Mouse (Mus musculus) heart, postnatal 14 days (tissue): ENCODE measurements around the gene Gm20388. TPM values are rescaled to one million over a fixed set of nuclear protein-coding genes. Genes with fewer than 3 reads are reported as not detected.

Experiments used
- DNase-seq, 2 experiments: peaks; one replicate each; pipeline ENCODE4 v3.0.0; 2021 to 2022
- intact Hi-C: fragments of 180-260 bp; cut with DNase I; formaldehyde crosslinking; loops from one replicate; pipeline ENCODE4 v1.15.1; 2025
- total RNA-seq, 2 experiments: library from RNA; stranded (reverse); gene quantifications; 2 replicates each; pipeline ENCODE4 v1.2.3; 2021

Gene Gm20388
- total RNA-seq, 2 experiments from 2014 or later, result 0.24 TPM; not detected in 1

DNA sequence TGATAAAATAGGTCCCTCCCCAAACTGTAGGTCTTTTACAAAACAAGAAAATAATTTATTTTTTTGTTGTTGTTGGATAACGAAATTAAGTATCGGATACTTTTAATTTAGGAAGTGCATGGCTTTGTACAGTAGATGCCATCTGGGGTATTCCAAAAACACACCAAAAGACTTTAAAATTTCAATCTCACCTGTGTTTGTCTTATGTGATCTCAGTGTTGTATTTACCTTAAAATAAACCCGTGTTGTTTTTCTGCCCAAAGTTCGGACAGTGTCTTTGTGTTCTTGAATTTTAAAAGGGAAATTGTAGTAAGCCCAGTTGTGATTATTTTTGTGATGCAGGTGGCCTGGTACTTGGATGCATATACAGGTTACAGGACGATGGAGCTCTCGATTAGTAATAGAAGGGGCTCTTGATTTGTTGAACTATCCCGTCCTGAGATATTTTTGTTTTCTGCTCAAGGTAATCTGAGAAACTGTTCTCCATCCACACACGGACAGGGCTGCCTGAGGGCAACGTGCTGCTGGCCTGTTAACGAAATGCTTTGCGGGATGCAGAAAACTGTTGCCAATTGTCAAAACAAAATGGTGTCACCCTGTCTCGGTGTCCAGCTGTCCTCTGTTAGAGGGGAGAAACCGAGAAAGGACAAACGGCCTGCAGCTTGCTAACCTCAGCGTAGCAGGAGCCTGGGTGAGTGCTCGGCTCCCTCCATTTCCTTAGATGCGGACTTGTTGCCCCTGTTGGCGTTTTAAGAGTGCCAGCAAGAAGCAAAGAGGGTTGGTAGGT is 1208.2 kb downstream of the Gm20388 start:
- intact Hi-C loops, result no loop called here
- no peak for DNase-seq

DNA sequence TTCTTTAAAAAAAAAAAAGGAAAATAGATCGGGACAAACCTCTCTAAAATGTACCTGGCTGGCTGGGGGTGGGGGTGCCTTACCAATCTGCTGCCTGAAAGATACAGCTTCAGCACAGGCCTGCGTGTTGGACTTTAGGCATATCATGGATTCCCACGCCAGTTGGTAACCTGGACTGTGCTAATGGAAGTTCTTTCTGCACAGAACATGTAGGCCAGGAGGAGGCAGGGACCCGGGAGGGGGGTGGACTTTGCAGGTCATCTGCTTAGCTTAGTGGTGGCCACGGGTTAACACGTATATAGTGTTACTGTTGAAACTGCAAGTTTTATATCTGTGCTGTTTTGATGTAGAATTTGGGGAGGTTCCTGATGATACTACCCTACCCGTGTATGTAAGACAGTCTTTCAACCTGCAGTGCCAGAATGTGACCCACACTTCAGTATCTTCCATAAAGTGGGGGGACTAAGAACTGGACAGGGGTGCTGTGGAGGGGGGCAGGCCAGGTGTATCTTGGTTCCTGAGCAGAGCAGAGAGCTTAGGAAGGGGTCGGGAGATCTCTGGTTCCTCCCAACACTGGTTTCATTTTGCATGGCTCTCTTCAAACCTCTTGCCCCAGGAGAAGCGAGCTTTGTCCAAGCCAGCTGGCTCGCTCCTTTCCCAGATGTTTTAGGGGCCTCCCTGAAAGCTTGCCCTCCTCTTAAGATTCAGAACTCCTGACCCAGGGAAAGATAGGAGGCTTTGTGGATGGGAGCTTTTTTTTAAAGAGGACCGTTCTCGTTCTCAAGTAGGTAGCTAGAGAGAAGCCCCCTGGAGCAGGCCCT is 1209.2 kb downstream of the Gm20388 start:
- DNase-seq, result no peak
- intact Hi-C loops, result no loop called here

DNA sequence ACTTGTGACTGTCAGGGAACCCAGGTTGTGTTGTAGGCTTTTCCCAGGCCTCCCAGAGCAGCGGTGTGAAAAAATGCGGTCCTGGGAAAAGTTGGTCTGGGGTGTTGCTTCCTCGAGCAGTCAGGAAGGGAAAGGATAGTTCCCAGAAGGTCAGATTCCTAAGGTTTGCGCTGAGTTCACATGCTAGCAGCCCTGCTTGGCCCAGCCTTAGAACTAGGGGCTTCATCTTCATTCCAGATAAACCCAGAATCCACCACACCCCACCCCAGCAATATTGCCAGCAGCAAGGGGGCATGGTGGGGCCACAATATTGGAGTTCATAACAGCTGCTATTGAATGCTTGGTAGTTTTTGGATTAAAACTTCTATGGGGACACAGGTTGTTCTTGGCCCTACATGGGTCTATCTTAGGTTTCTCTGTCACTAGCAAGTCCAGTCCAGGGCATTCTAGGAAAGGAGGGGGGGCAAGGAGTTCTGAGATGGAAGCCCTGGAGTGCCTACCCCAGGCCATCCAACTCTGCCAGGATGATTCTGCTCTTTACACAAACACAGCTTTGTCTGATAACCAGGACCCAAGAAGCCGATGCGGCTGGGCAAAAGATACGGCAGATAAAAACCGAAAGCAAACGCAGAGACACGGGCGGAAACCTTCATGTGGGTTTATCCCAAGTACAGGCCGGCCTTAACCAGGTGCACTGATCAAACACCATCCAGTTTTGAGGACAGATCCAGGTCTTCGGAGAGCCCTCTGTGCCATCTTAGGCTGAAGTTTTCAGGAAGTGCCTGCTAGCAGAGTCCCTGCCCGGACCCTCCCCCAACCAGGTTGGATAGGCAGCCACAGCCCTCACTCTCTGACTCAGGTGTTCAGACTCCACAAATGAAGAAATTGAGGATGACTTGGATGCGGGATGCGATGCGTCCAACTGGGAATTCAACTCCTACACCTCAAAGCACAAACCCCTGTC is 1210.1 kb downstream of the Gm20388 start:
- intact Hi-C loops, result no loop called here
- no peak for DNase-seq

DNA sequence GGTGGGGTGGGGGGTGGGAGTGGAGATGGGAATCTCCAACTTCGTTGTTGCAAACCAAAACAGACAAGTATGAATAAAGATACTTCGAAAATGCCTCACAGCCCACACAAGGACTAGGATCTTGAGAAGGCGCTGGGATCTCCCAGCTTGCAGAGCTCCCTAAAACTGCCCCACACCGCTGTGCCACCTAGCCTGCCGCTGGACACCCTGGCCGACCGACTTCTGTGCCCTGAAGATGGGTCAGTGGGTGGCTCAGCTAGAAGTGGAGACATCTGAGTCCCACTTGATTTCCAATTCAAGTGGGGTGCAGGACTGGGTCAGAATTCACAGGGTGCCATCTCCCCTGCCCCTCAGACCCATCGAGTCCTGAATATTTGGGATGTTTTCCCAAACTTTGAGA is 1211.1 kb downstream of the Gm20388 start:
- intact Hi-C loops, result no loop called here
- no peak for DNase-seq

DNA sequence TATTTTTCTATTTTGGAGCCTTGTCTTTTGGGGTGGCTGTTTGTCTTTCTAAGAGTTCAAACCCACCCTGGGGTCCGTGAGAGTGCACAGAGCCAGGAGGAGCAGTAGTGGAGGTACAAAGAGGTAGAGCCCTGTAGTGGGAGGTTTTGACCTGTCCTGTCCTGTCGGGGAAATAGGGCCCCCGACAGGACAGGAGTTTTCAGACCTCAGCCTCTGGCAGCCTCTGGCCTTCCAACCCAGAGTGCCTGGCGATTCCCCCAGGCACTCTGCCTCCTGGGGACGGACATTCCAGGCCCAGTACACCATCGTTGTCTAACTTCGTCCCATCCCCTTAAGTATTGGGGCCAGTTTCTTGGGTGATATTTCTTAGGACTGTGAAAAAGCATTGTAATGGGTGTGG is 1211.7 kb downstream of the Gm20388 start:
- no peak for DNase-seq
- intact Hi-C loops, result no loop called here

DNA sequence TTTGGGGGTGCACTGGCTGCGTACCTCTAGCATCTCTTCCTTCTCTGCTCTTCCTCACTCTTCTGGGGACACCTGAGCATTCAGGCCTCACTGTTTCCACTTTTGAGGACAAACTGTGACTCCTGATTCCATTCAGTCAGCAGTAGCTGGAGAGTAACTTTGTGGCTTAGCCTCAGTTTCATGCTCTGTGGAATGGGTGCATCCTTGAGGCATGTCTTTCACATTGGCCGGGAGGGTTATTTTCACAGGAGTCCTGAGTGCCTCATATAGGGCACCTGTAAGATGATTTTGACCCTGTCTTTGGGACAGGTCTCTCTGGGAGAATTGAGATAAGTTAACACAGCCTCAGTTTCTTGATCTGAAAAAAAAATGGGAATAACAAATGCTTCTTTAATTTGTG is 1212.5 kb downstream of the Gm20388 start:
- DNase-seq, result no peak
- intact Hi-C loops, result no loop called here

DNA sequence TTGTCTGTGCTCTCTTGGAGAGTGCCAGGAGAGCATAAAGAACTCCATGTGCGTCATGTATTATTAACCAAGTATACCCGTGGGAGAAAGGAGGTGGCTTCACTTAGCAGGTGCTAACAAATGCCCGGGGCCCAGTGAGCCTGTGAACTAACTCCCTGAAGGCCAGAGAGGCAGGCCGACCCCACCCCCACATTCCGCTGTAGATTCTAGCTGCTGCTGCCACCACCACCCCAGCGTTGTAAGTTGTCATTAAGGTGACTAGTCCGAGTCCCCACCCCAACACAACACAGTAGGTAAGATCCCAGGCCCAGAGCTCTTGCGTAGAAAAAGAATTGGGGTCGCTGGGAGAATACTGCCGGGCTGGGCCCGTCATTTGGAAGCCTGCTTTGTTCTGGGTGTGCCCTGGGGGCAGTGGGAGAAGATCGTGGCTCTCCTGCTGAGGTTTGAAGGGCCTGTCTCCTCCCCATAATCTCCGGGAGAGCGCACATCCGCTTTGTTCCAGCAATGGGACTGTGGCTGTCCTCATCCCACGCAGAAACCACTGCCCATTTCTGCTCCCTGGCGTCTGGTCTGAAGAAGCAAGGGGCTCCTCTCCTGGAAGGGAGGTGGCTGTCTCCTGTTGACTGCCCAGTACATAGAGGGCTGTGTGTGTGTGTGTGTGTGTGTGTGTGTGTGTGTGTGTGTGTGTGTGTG is 1214.1 kb downstream of the Gm20388 start:
- intact Hi-C loops, result loop anchor here (5.0 kb wide), 1 partner anchor 93 kb away; no protein-coding TSS in a partner anchor
- no peak for DNase-seq

DNA sequence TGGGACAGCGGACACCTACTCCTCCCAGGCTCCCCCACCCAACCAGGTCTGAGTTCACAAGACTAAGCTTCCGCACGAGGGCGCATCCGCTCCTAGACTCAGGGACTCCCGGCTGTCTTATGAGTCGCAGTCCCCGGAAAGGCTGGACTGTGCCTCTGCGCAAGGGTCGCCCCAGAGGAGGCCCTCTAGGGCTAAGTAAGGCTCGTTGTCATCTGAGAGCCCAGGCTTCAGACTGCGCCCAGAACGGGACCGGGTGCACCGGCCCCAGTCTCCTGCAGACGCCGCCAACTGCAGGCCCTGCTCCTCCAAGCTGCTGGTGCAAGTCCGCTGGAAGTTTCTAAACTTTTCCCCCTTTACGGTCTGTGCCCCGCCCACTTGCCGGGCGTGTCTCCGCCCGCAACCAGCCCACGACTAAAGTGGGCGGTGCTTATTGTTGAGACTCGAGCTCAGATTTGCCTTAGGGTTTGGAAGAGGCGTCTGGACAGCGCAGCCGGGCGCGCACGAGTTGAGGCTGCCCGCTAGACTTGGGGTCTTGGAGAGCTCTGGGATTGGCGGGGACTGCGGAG is 1214.8 kb downstream of the Gm20388 start:
- intact Hi-C loops, result loop anchor here (5.0 kb wide), 1 partner anchor 92 kb away; no protein-coding TSS in a partner anchor

DNA sequence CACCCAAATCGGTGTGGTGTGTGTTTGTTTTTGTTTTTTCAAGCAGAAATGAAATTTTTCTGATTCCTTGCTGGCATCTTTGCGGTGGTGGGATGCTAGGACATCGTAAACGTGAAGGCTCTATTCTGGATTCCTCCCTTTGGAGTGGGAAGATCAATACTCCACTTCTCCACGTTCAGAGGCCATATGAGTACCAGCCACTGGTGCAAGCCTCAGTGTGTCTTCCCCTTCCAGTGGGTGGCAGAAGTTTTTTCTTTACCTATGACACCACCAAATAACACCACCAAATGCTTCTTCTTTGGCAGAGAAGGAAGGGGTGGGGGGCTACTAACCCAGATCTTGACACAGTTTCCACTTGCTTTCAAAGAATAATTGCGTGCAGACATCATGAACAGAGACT is 1215.5 kb downstream of the Gm20388 start:
- no peak for DNase-seq
- intact Hi-C loops, result loop anchor here (5.0 kb wide), 1 partner anchor 91 kb away; no protein-coding TSS in a partner anchor

More for the DNA sequence above, 1214.8 kb downstream of the Gm20388 start:
- DNase-seq, result peak; percentile 81 to 83

DNA sequence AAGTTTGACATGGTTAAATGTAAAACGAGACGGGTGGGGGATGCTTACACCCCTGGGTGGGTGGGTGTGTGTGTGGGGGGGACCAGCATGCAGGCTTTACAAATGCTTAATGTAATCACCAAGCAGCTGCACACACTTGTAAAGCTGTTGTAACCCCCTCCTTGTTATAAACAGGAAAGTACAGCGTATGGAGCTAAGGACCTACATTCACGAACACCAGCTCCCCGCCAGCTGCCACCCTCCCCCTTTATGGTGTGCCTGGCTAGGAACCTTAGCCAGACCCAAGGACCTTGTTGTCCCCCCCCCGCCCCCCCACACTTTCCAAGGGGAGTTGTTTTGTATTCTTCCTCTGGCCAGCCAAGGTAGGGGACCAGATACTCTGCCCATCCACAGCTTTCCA is 1216.1 kb downstream of the Gm20388 start:
- DNase-seq, result no peak
- intact Hi-C loops, result loop anchor here (5.0 kb wide), 1 partner anchor 91 kb away; no protein-coding TSS in a partner anchor

DNA sequence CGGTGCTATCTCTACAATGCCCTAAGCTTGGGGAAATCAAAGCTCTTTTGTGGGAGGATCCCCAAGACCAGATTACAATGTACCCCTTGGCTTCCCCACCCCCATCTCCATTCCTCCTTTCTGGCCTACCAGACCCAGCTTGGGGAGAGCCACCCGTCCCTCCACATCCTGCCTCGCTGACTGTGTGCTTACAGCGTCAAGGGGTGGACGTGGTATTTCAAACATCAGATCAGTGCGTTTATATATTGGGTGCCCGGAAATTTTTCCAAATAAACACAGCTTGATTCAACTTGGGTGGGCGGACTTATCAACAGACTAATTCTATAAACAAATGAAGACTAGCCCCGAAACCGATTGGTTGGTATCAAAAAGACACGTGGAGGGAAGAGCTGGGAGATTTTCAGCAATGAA is 1216.7 kb downstream of the Gm20388 start:
- no peak for DNase-seq
- intact Hi-C loops, result loop anchor here (5.0 kb wide), 1 partner anchor 90 kb away; no protein-coding TSS in a partner anchor

DNA sequence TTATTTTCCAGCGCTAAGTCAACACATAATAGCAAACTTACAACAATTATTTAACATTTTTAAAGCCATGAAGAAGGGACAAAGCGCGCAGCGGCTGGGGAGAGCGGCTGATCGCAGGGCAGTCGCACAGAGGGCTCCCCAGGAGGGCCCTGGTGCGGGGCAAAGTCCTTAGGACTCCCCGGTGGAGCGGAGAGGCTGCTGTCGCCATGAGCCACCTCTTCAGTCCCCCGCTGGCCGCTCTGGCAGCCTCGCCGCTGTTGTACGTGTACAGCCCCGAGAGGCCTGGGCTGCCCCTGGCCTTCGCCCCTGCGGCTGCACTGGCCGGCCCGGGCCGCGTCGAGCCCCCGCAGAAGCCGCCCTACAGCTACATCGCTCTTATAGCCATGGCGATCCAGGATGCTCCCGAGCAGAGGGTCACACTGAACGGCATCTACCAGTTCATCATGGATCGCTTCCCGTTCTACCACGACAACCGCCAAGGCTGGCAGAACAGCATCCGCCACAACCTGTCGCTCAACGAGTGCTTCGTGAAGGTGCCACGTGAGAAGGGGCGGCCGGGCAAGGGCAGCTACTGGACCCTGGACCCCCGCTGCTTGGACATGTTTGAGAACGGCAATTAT is 1217.2 kb downstream of the Gm20388 start, which contains the start of gene Foxl1:
Gene Foxl1 (plus strand): TSS at position 185 of the 620 bp plus-strand sequence.
- intact Hi-C loops, result loop anchor here (5.0 kb wide), 1 partner anchor 89 kb away; no protein-coding TSS in a partner anchor
- DNase-seq, result no peak

DNA sequence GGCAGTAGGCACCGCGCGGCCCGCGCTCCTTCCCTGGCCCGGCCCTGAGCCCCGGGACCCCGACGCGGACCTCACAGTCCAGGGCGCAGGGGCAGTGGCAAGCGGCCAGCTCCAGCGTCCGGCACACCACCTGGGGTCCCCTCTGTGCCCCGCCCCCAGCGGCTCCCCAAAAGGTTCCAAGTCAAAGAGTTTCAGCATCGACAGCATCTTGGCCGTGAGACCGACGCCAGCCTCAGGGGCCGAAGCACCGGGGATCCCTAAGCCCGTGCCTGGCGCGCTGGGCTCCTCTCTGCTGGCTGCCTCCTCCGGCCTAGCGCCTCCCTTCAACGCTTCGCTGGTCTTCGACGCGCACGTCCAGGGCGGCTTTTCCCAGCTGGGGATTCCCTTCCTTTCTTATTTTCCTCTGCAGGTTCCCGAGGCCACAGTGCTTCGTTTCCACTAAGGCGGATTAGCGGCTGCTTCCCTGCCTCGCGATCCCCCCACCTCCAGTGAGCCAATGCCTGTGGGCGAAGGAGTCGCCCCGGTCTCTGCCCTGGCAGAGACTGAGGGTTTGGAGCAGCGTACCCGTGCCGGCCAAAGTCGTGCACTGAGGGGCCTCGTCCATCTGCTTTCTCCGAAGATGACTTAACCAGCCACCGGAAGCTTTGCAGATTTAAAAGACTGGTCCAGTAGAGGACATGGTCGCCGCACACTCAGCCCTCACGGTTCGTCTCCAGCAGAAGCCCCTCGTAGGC is 1218.1 kb downstream of the Gm20388 start:
- DNase-seq, result no peak
- intact Hi-C loops, result loop anchor here (5.0 kb wide), 1 partner anchor 89 kb away; no protein-coding TSS in a partner anchor

DNA sequence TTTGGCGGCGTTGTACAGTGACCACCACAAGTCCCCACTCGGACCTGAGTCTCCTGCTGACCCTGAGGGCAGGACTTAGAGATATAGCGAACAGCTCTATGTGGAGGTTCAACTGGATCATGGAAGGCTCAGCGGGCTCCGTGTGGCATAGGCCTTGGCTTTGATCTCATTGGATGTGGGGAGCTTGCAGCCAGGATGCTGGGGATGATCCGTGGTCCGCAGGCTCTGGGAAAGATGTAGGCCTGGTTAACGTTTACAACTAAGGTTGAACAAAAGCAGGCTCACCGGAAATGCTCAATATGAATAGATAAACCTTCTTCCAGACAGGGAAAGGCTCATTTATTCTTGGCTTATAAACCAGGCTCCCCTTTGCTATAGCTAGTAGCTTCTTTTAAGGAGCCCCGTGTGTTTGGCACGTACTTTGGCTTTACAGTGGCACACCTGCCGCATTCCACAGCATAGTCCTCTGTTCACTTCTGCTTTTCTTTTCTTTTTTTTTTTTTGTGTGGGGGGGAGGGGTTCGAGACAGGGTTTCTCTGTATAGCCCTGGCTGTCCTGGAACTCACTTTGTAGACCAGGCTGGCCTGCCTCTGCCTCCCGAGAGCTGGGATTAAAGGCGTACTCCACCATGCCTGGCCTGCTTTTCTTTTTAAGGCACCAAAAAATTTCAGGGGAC is 1218.8 kb downstream of the Gm20388 start:
- intact Hi-C loops, result loop anchor here (5.0 kb wide), 1 partner anchor 88 kb away; no protein-coding TSS in a partner anchor
- no peak for DNase-seq

DNA sequence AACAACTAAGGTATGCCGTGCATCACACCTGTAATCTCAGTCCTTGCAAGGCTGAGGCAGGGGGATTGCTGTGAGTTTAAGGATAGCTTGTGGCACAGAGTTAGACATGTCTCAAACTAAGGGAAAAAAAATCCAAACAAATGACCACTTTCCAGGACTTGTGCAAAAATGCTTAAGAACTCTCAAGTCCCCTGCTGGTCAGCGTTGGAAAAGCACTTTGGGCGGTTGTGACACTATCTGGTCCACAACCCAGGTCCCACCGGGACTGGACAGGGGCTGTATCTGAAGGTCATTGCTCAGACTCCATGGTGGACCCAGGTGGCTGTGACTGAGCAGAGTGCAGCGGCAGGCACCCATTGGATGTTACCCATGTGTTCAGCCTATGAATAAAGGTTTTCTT is 1219.9 kb downstream of the Gm20388 start:
- intact Hi-C loops, result no loop called here
- DNase-seq, result peak in 1 of 2 experiments; percentile 51

DNA sequence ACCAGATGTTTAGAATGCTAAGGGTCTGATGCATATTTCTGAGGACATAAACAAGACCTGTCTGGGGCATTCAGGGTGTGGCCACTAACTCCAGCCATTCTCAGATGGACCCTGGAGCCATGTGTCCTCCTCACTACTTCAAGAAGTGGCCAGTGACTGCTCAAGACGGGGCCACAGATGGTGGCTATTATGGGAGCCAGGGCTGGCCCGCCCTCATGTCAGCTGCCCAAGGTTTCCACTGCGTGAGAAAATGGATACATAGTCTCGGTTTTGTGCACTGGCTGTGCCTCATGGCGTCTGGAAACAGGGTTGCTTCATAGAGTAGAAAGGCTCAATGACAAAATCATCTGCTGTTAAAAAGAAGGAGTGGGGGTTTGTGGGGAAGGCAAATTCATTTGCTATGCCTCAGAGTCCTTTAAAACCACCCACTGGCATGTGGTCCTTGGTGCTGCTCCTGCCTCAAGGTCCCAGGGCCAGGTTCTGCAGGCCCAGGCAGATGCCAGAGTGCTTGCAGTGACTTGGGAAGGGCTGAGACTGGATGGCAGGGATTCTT is 1222.4 kb downstream of the Gm20388 start:
- intact Hi-C loops, result no loop called here
- no peak for DNase-seq

DNA sequence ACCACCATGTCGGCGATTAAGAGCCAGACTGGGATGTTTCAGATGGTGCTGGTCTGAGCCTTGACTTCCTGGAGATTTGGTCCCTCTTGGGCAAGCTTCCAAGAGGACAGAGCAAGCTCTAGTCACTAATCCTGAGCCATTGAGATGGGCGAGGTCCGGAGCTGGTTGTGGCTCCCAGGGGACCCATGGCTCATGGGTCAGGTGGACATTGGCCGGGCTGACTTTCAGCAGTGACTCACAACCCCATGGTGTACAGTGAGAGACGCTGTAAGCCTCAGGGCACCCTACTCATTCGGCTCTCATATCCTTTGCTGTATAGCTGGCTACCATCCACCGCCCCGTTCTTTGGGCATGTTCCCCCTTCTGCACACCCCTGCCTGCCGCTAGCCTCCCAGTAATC is 1223.5 kb downstream of the Gm20388 start:
- no peak for DNase-seq
- intact Hi-C loops, result no loop called here
